Mouse (Mus musculus): Measurements from ENCODE around the gene Zfp972. TPM values are rescaled to one million over a fixed set of nuclear protein-coding genes. Genes with fewer than 3 reads are reported as not detected.
"Not testable (repeated sequence)": the region's sequence is repeated elsewhere in the genome, so short reads cannot be mapped to it uniquely, and the experiment has no call there.

Gene Zfp972
- not detected in 2 replicates for total RNA-seq (2014; rRNA removed)
- polyA plus RNA-seq (2015; fragmentation: Nextera tagmentation; extraction: Ambion mirVana) = 0.30 TPM in 1 of 2 replicates, not detected in the other

DNA sequence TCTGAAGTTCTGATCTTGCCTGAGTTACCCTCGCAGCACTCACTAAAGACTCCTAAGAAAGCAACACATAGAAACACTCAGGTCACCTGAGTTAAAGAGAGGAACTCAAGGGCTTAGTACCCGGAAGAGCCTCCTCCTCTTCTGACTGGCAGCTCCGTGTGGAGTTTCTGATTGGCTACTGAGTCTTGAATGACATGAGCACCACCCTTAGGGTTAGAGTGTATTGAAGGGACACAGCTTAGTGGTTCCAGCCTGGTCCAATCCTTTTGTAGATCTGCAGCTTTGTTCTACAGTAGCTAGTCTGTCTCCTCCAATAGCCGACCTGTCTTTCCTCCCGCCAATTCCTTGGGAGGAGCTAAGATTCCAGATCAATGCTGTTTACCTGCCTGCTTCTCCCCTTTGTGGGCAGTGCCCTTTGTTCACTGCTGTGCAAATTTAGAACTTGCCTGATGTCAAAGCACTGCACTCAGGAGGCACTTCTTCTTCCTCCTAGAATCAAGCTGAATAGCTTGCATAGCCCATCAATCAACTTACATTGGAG is at the start of gene Zfp972:
TSS of gene Zfp972 (minus strand) at position 51 of the 541 bp plus-strand sequence.
- H3K4me2 ChIP-seq (ENCODE audit: low read depth); DNase-seq: not testable (repeated sequence)

DNA sequence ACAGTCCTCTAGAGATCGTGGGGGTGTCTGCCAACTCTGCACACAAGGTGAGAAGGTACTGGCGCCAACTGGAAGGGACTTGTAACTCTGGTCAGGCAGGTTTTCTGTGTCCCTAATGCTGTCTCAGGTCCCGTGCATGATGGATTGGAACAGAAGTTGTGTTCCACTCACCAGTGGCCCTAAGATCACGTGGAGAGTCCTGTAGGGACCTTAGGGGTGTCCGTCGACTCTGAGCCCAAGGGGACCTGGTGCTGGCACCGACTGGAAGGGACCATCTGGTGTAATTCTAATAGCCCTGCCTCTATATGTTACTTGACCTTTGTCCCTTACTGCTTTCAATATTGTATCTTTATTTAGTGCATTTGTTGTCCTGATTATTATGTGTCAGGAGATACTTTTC is 49.4 kb upstream of the Zfp972 start:
- H3K9me3 ChIP-seq (ENCODE audit: low read length); H3K27me3 ChIP-seq (ENCODE audit: insufficient read depth, low read length); H3K4me3 ChIP-seq (ENCODE audit: low read depth, low read length); H3K4me1 ChIP-seq (ENCODE audit: insufficient read depth); H3K36me3 ChIP-seq (ENCODE audit: insufficient read depth); DNase-seq; H3K4me2 ChIP-seq (ENCODE audit: low read depth); H3K9ac ChIP-seq; H3K27ac ChIP-seq (ENCODE audit: low read depth, low read length); ATAC-seq: not testable (repeated sequence)
- 69% methylated on average over 7 of the region's 7 CpGs for WGBS

More for the DNA sequence above, at the start of gene Zfp972:
- not testable (repeated sequence) for H3K4me1 ChIP-seq (ENCODE audit: insufficient read depth); H3K9ac ChIP-seq; H3K9me3 ChIP-seq (ENCODE audit: low read length); H3K36me3 ChIP-seq (ENCODE audit: insufficient read depth); H3K27me3 ChIP-seq (ENCODE audit: insufficient read depth, low read length); H3K4me3 ChIP-seq (ENCODE audit: low read depth, low read length); ATAC-seq; H3K27ac ChIP-seq (ENCODE audit: low read depth, low read length)
- 70% methylated on average over 3 of the region's 5 CpGs for WGBS

DNA sequence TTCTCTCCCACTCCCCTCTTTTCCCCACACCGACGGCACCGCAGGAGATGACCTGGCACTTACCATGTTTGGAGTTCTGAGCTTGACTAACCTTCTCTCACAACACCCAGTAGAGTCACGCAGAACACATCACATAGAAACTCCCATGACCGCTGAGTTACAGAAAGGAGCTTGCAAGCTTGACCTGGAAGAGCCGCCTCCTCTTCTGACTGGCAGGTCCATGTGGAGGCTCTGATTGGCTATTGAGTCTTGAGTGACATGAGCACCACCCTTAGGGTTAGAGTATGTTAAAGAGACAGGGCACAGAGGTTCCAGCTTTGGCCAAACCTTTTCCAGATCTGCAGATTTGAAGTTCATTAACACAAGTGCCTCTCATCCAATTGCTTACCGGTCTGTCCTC is 31.7 kb upstream of the Zfp972 start, which contains the start of gene Gm14326:
TSS of gene Gm14326 (minus strand) at position 153 of the 400 bp plus-strand sequence.
- H3K27me3 ChIP-seq (ENCODE audit: insufficient read depth, low read length); H3K9me3 ChIP-seq (ENCODE audit: low read length); H3K36me3 ChIP-seq (ENCODE audit: insufficient read depth); H3K27ac ChIP-seq (ENCODE audit: low read depth, low read length); ATAC-seq; H3K4me1 ChIP-seq (ENCODE audit: insufficient read depth): not testable (repeated sequence)
- Histone ChIP-seq H3K9ac (peak within 1 kb of the TSS; percentile 31; the same call in 1 of the 2 replicates), H3K4me3 (ENCODE audit: low read depth, low read length) (peak within 1 kb of the TSS; percentile 31), H3K4me2 (ENCODE audit: low read depth) (peak within 1 kb of the TSS; percentile 44)
- DNase-seq = peak; percentile 38
- 6% methylated on average over 4 of the region's 7 CpGs for WGBS

DNA sequence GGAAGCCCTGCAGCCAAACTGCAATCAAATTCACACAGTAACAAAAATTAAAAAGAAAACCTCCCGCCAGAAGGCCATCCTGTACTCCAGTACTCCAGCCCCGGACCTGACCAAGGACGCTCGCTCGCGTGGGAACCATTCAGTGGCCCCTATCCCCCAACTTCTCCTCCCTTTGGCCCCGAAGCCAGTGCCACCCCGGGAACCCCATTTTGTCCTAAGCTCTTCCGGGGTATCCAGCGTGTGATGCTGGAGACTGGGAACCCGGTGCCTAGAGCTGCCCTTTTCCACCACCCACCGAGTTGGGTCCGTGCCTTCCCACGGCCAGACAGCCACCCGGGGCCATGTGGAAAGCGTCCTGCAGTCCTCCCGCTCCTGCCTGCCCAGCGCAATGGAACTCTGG is 31.3 kb upstream of the Zfp972 start:
- peak overlapping the region; percentile 31; the same call in 1 of the 2 replicates for H3K9ac ChIP-seq
- peak overlapping the region; percentile 31 for H3K4me3 ChIP-seq (ENCODE audit: low read depth, low read length)
- not testable (repeated sequence) for H3K9me3 ChIP-seq (ENCODE audit: low read length); ATAC-seq; H3K27me3 ChIP-seq (ENCODE audit: insufficient read depth, low read length); H3K36me3 ChIP-seq (ENCODE audit: insufficient read depth); H3K4me1 ChIP-seq (ENCODE audit: insufficient read depth); H3K27ac ChIP-seq (ENCODE audit: low read depth, low read length)
- WGBS = under 1% methylated on average over 12 of the region's 18 CpGs
- DNase-seq = peak; percentile 0
- peak overlapping the region; percentile 44 for H3K4me2 ChIP-seq (ENCODE audit: low read depth)

DNA sequence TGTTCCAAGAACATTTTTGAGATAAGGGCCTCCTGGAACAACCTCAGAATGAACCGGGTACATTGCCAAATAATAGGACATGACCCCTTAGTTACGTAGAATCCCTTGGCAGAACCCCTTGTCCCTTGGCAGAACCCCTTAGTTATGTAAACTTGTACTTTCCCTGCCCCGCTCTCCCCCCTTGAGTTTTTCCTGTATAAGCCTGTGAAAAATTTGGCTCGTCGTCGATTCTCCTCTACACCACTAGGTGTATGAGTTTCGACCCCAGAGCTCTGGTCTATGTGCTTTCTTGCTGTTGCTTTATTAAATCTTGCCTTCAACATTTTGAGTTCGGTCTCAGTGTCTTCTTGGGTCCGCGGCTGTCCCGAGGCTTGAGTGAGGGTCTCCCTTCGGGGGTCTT is 22.1 kb downstream of the Zfp972 start:
- H3K27ac ChIP-seq (ENCODE audit: low read depth, low read length); H3K9me3 ChIP-seq (ENCODE audit: low read length); H3K27me3 ChIP-seq (ENCODE audit: insufficient read depth, low read length); H3K4me2 ChIP-seq (ENCODE audit: low read depth); ATAC-seq; H3K9ac ChIP-seq; DNase-seq; H3K4me3 ChIP-seq (ENCODE audit: low read depth, low read length); H3K4me1 ChIP-seq (ENCODE audit: insufficient read depth); H3K36me3 ChIP-seq (ENCODE audit: insufficient read depth): not testable (repeated sequence)
- 100% methylated on average over 1 of the region's 12 CpGs for WGBS

- H3K9ac ChIP-seq; H3K4me3 ChIP-seq (ENCODE audit: low read depth, low read length): not testable (repeated sequence)
- WGBS = 79% methylated on average over 2 of the region's 3 CpGs
These were observed 27.2 kb downstream of the Zfp972 start for GRCm38 (mm10) chr2:177898171-177898570.

DNA sequence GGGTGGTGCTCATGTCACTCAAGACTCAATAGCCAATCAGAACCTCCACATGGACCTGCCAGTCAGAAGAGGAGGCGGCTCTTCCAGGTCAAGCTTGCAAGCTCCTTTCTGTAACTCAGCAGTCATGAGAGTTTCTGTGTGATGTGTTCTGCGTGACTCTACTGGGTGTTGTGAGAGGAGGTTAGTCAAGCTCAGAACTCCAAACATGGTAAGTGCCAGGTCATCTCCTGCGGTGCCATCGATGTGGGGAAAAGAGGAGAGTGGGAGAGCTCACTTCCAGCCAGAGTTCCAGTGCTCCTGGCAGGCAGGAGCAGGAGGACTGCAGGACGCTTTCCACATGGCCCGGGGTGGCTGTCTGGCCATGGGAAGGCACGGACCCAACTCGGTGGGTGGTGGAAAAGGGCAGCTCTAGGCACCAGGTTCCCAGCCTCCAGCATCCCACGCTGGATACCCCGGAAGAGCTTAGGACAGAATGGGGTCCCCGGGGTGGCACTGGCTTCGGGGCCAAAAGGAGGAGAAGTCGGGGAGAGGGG is 28.3 kb downstream of the Zfp972 start, which contains the start of gene Gm14327:
TSS of gene Gm14327 (plus strand) at position 51 of the 533 bp plus-strand sequence.
- not testable (repeated sequence) for H3K9me3 ChIP-seq (ENCODE audit: low read length); H3K27ac ChIP-seq (ENCODE audit: low read depth, low read length); H3K27me3 ChIP-seq (ENCODE audit: insufficient read depth, low read length); H3K4me1 ChIP-seq (ENCODE audit: insufficient read depth); H3K4me2 ChIP-seq (ENCODE audit: low read depth); DNase-seq; H3K36me3 ChIP-seq (ENCODE audit: insufficient read depth); H3K4me3 ChIP-seq (ENCODE audit: low read depth, low read length); ATAC-seq; H3K9ac ChIP-seq
- 65% methylated on average over 9 of the region's 13 CpGs for WGBS

More at GRCm38 (mm10) chr2:177898171-177898570, 27.2 kb downstream of the Zfp972 start:
- not testable (repeated sequence) for H3K27ac ChIP-seq (ENCODE audit: low read depth, low read length); H3K4me1 ChIP-seq (ENCODE audit: insufficient read depth); H3K36me3 ChIP-seq (ENCODE audit: insufficient read depth); H3K27me3 ChIP-seq (ENCODE audit: insufficient read depth, low read length); H3K9me3 ChIP-seq (ENCODE audit: low read length); H3K4me2 ChIP-seq (ENCODE audit: low read depth); DNase-seq; ATAC-seq

- not testable (repeated sequence) for H3K9me3 ChIP-seq (ENCODE audit: low read length); H3K27ac ChIP-seq (ENCODE audit: low read depth, low read length); H3K9ac ChIP-seq; H3K4me2 ChIP-seq (ENCODE audit: low read depth); H3K4me1 ChIP-seq (ENCODE audit: insufficient read depth); DNase-seq; H3K4me3 ChIP-seq (ENCODE audit: low read depth, low read length); ATAC-seq; H3K36me3 ChIP-seq (ENCODE audit: insufficient read depth); H3K27me3 ChIP-seq (ENCODE audit: insufficient read depth, low read length)
- 91% methylated on average over 14 of the region's 14 CpGs for WGBS
These were observed 37.7 kb downstream of the Zfp972 start for GRCm38 (mm10) chr2:177887743-177888142.

GRCm38 (mm10) chr2:177862254-177862653 is 63.2 kb downstream of the Zfp972 start:
- not testable (repeated sequence) for H3K9ac ChIP-seq; H3K27ac ChIP-seq (ENCODE audit: low read depth, low read length); H3K4me3 ChIP-seq (ENCODE audit: low read depth, low read length); ATAC-seq; H3K27me3 ChIP-seq (ENCODE audit: insufficient read depth, low read length); DNase-seq; H3K36me3 ChIP-seq (ENCODE audit: insufficient read depth); H3K4me1 ChIP-seq (ENCODE audit: insufficient read depth); H3K9me3 ChIP-seq (ENCODE audit: low read length); H3K4me2 ChIP-seq (ENCODE audit: low read depth)
- 97% methylated on average over 2 of the region's 2 CpGs for WGBS
